Mouse (Mus musculus): ENCODE measurements around the gene 4930516K23Rik. TPM values are rescaled to one million over a fixed set of nuclear protein-coding genes. Genes with fewer than 3 reads are reported as not detected.

4930516K23Rik gene
- polyA plus RNA-seq (2012; rRNA removed) = not detected in 2 replicates

DNA sequence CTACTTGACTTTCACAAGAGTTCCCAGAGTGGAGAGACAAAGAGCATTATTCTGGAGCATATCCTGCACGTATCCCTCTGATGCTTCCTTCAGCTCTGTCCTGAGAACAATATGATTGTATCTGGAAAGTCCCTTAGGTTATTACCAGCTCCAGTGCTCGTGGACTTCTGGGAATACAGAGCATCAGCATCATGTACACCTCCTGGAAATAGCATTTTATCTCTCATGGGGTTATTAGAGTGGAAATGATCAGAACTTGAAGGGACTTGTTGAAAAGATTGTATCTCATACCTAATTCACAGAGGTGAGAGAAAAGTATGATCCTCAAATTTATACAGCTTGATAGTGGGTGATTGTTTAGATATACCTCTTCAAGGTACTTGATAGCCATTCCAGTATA lies at the start of gene 4930516K23Rik:
Gene 4930516K23Rik, minus strand, starts transcription at position 101 of the 400 bp plus-strand sequence.

DNA sequence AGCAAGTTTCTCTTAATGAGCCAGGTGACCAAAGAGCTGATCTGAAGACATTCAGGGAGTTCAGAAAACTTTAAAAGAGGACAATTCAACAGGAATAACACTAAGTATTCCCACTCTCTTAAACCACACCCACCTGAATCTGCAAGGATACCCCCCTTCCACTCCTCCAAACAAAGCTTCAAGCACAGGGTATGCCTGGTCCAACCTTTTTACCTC lies 43.4 kb upstream of the 4930516K23Rik start, which contains the start of gene Olfr646:
Gene Olfr646, plus strand, starts transcription at position 117 of the 216 bp plus-strand sequence.

GRCm38 (mm10) chr7:104085365-104085764 lies 24.1 kb upstream of the 4930516K23Rik start, which contains the start of gene Olfr645:
Gene Olfr645 (minus strand): TSS chr7:104085465.

GRCm38 (mm10) chr7:104071769-104072168 lies 10.5 kb upstream of the 4930516K23Rik start, which contains the start of gene Olfr644:
Gene Olfr644 (minus strand): TSS chr7:104071869.

DNA sequence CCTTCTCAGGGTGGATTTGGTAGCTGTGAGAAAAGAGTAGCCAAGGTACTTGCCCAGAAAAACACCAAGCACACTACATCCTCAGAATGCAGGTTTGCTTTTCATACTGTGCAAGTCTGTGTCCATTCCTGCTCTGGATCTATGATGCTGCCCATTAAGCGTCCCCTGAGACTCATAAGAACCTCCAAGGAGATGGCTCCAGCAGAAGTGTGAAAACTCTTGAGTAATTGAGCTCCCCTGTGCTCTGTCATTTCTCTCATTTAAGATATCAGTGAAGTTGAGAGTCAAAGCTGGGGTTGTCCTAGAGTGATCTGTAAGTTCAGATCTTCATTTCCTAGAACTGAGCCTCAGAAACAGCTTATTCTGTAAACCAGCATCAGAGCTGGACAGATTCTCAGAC lies 8.7 kb downstream of the 4930516K23Rik start, which contains the start of gene Olfr642:
Gene Olfr642, minus strand, starts transcription at position 101 of the 400 bp plus-strand sequence.

DNA sequence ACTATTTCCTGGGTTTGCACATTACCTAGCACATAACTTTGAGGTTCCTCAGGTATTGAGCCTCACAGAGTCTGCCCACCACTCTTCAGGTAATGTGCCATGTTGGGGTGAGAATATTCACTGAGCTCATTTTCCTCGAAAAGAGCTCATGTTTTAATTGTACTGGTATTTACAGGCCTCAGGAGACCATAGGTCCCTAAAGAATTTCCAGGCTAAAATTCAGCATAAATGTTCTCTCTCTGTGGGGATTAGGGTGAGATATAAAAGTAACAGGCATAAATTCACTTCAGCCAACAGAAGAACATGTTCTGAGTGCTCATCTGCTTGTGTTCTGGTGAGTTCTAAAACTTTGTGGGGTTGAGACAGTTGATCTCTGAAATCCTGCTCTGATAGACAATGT lies 26.1 kb downstream of the 4930516K23Rik start, which contains the start of gene Olfr641:
Gene Olfr641, plus strand, starts transcription at position 301 of the 400 bp plus-strand sequence.

DNA sequence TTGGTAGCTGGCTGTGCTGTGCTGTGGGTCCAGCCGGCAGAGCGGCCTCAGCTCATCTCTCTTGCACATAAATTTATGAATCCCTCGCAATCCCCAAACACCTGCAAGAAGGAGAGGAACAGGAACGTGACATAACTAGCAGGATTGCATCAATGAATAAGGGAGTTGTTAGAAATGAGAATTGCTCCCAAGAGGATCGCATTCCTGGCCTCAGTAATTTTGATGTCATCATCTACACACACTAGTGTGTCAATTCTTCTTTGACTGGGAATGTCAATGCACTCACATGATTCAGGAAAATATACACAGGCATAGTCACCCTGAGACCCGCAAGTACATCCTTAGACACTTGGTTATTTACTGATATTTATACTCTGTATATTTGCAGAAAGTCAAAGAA lies 35.8 kb downstream of the 4930516K23Rik start, which contains the start of gene Olfr640:
Gene Olfr640, minus strand, starts transcription at position 101 of the 400 bp plus-strand sequence.

GRCm38 (mm10) chr7:104017203-104017602 lies 44.0 kb downstream of the 4930516K23Rik start, which contains the start of gene Olfr639:
Gene Olfr639 (minus strand): TSS chr7:104017303.

Other genes with a start within 250 kb of the 4930516K23Rik start
- 72,714 and 77,546 TPM in 2 replicates for gene Hbb-bt, start 247.4 kb downstream of the 4930516K23Rik start, polyA plus RNA-seq (2012; rRNA removed)
- gene Hbb-bs, start 233.3 kb downstream of the 4930516K23Rik start, polyA plus RNA-seq (2012; rRNA removed) = 210,584 and 218,066 TPM in 2 replicates
- gene Hbb-bh2, start 220.9 kb downstream of the 4930516K23Rik start, polyA plus RNA-seq (2012; rRNA removed) = 0.17 and 0.27 TPM in 2 replicates
- gene Hbb-bh1, start 218.3 kb downstream of the 4930516K23Rik start, polyA plus RNA-seq (2012; rRNA removed) = 208 and 218 TPM in 2 replicates
- gene Hbb-y, start 208.2 kb downstream of the 4930516K23Rik start, polyA plus RNA-seq (2012; rRNA removed) = 398 and 559 TPM in 2 replicates
- gene Olfr66, start 175.2 kb downstream of the 4930516K23Rik start, polyA plus RNA-seq (2012; rRNA removed) = 0.01 and 0.05 TPM in 2 replicates
- not detected in 2 replicates for gene Olfr64, start 167.0 kb downstream of the 4930516K23Rik start, polyA plus RNA-seq (2012; rRNA removed)
- not detected in 2 replicates for gene Olfr65, start 158.0 kb downstream of the 4930516K23Rik start, polyA plus RNA-seq (2012; rRNA removed)
- gene Olfr631, start 132.6 kb downstream of the 4930516K23Rik start, polyA plus RNA-seq (2012; rRNA removed) = 0.45 and 0.77 TPM in 2 replicates
- 1.6 and 1.8 TPM in 2 replicates for gene Olfr632, start 127.1 kb downstream of the 4930516K23Rik start, polyA plus RNA-seq (2012; rRNA removed)
- 0.02 and 0.09 TPM in 2 replicates for gene Olfr633, start 117.0 kb downstream of the 4930516K23Rik start, polyA plus RNA-seq (2012; rRNA removed)
- gene Olfr635, start 90.3 kb downstream of the 4930516K23Rik start, polyA plus RNA-seq (2012; rRNA removed) = under 0.01 TPM in 2 replicates
- 0.05 TPM in 2 replicates for gene Olfr638, start 62.7 kb downstream of the 4930516K23Rik start, polyA plus RNA-seq (2012; rRNA removed)
- gene Olfr639, start 44.1 kb downstream of the 4930516K23Rik start, polyA plus RNA-seq (2012; rRNA removed) = not detected in 2 replicates
- not detected in 2 replicates for gene Olfr640, start 35.9 kb downstream of the 4930516K23Rik start, polyA plus RNA-seq (2012; rRNA removed)
- not detected in 2 replicates for gene Olfr641, start 26.0 kb downstream of the 4930516K23Rik start, polyA plus RNA-seq (2012; rRNA removed)
- not detected in 2 replicates for gene Olfr642, start 8.8 kb downstream of the 4930516K23Rik start, polyA plus RNA-seq (2012; rRNA removed)
- gene Olfr644, start 10.4 kb upstream of the 4930516K23Rik start, polyA plus RNA-seq (2012; rRNA removed) = not detected in 2 replicates
- gene Olfr645, start 24.0 kb upstream of the 4930516K23Rik start, polyA plus RNA-seq (2012; rRNA removed) = not detected in 2 replicates
- gene Olfr646, start 43.4 kb upstream of the 4930516K23Rik start, polyA plus RNA-seq (2012; rRNA removed) = not detected in 2 replicates
- not detected in 2 replicates for gene Ubqln5, start 68.4 kb upstream of the 4930516K23Rik start, polyA plus RNA-seq (2012; rRNA removed)
- not detected in 2 replicates for gene Olfr643, start 76.0 kb upstream of the 4930516K23Rik start, polyA plus RNA-seq (2012; rRNA removed)
- not detected in 2 replicates for gene Ubqln3, start 81.8 kb upstream of the 4930516K23Rik start, polyA plus RNA-seq (2012; rRNA removed)
- gene Ubqlnl, start 89.1 kb upstream of the 4930516K23Rik start, polyA plus RNA-seq (2012; rRNA removed) = not detected in 2 replicates
- 0.01 TPM in 1 of 2 replicates, not detected in the other for gene Olfm5, start 103.4 kb upstream of the 4930516K23Rik start, polyA plus RNA-seq (2012; rRNA removed)
- gene Olfr648, start 121.9 kb upstream of the 4930516K23Rik start, polyA plus RNA-seq (2012; rRNA removed) = 0.03 and 0.06 TPM in 2 replicates
- gene Olfr649, start 134.5 kb upstream of the 4930516K23Rik start, polyA plus RNA-seq (2012; rRNA removed) = not detected in 2 replicates
- 0.59 and 0.62 TPM in 2 replicates for gene Trim6, start 157.3 kb upstream of the 4930516K23Rik start, polyA plus RNA-seq (2012; rRNA removed)
- gene Trim34a, start 183.0 kb upstream of the 4930516K23Rik start, polyA plus RNA-seq (2012; rRNA removed) = 1.8 and 2.3 TPM in 2 replicates
- gene Trim5, start 226.6 kb upstream of the 4930516K23Rik start, polyA plus RNA-seq (2012; rRNA removed) = 0.26 and 0.39 TPM in 2 replicates